Mouse (Mus musculus) lung, adult 10 weeks (tissue): Measurements from ENCODE around the gene Hist1h2ao. TPM values are rescaled to one million over a fixed set of nuclear protein-coding genes. Genes with fewer than 3 reads are reported as not detected.

ENCODE experiments used
- polyA plus RNA-seq: library from polyadenylated mRNA; stranded (reverse); fragments of 350-450 nt; fragmentation: Illumina TruSeq; extraction: RNeasy Lipid Tissue Mini Kit (QIAGEN cat#74804); gene quantifications from one replicate; pipeline ENCODE4 v1.2.3, GENCODE M21; 2014; ENCODE audit warnings: low read depth, low replicate concordance; ENCODE audit not compliant: insufficient read depth

Gene Hist1h2ao
- polyA plus RNA-seq, result not detected

GRCm38 (mm10) chr13:21810073-21810472 is at the start of gene Hist1h2ao, which contains the start of gene Hist1h2bq:
Hist1h2ao (plus strand) TSS chr13:21810465.
Hist1h2bq (minus strand) TSS chr13:21810197.

GRCm38 (mm10) chr13:21779767-21780731 is 30.2 kb upstream of the Hist1h2ao start, which contains the start of gene Hist1h1b:
Hist1h1b (minus strand) TSS chr13:21780625.

GRCm38 (mm10) chr13:21783255-21783617 is 27.0 kb upstream of the Hist1h2ao start, which contains the start of gene Hist1h3i:
Hist1h3i (minus strand) TSS chr13:21783370.

GRCm38 (mm10) chr13:21786899-21787629 is 23.2 kb upstream of the Hist1h2ao start, which contains the start of the genes Hist1h2an and Hist1h2bp:
Hist1h2an (minus strand) TSS chr13:21787218.
Hist1h2bp (plus strand) TSS chr13:21787461.

GRCm38 (mm10) chr13:21811539-21811938 is 1.3 kb downstream of the Hist1h2ao start, which contains the start of gene Hist1h4m:
Hist1h4m (plus strand) TSS chr13:21811746.

GRCm38 (mm10) chr13:21831418-21832394 is 21.4 kb downstream of the Hist1h2ao start, which contains the start of gene Hist1h4n:
Hist1h4n (minus strand) TSS chr13:21832196.

GRCm38 (mm10) chr13:21833461-21833860 is 23.2 kb downstream of the Hist1h2ao start, which contains the start of the genes Hist1h2ap and Hist1h2br:
Hist1h2ap (minus strand) TSS chr13:21833507.
Hist1h2br (plus strand) TSS chr13:21833743.

Other genes starting within 250 kb of the Hist1h2ao start
- gene Olfr1364, start 228.7 kb upstream of the Hist1h2ao start, polyA plus RNA-seq, result not detected
- not detected for gene Olfr1362, start 196.4 kb upstream of the Hist1h2ao start, polyA plus RNA-seq
- gene Olfr11, start 167.9 kb upstream of the Hist1h2ao start, polyA plus RNA-seq, result not detected
- not detected for gene Olfr1361, start 147.1 kb upstream of the Hist1h2ao start, polyA plus RNA-seq
- not detected for gene Olfr1360, start 133.1 kb upstream of the Hist1h2ao start, polyA plus RNA-seq
- not detected for gene Olfr1359, start 112.4 kb upstream of the Hist1h2ao start, polyA plus RNA-seq
- gene Hist1h2bl, start 94.3 kb upstream of the Hist1h2ao start, polyA plus RNA-seq, result not detected
- not detected for gene Hist1h2ai, start 94.0 kb upstream of the Hist1h2ao start, polyA plus RNA-seq
- gene Hist1h3h, start 92.8 kb upstream of the Hist1h2ao start, polyA plus RNA-seq, result not detected
- gene Hist1h2bm, start 88.4 kb upstream of the Hist1h2ao start, polyA plus RNA-seq, result not detected
- not detected for gene Hist1h4j, start 75.4 kb upstream of the Hist1h2ao start, polyA plus RNA-seq
- gene Hist1h4k, start 60.0 kb upstream of the Hist1h2ao start, polyA plus RNA-seq, result not detected
- not detected for gene Hist1h2ak, start 56.6 kb upstream of the Hist1h2ao start, polyA plus RNA-seq
- not detected for gene Hist1h2bn, start 56.3 kb upstream of the Hist1h2ao start, polyA plus RNA-seq
- not detected for gene Hist1h1b, start 29.8 kb upstream of the Hist1h2ao start, polyA plus RNA-seq
- gene Hist1h3i, start 27.1 kb upstream of the Hist1h2ao start, polyA plus RNA-seq, result not detected
- gene Hist1h2an, start 23.2 kb upstream of the Hist1h2ao start, polyA plus RNA-seq, result not detected
- not detected for gene Hist1h2bp, start 23.0 kb upstream of the Hist1h2ao start, polyA plus RNA-seq
- gene Hist1h2bq, start 268 bp upstream of the Hist1h2ao start, polyA plus RNA-seq, result 0.42 TPM
- 1.4 TPM for gene Hist1h4m, start 1.3 kb downstream of the Hist1h2ao start, polyA plus RNA-seq
- 1.0 TPM for gene Hist1h4n, start 21.7 kb downstream of the Hist1h2ao start, polyA plus RNA-seq
- gene Hist1h2ap, start 23.0 kb downstream of the Hist1h2ao start, polyA plus RNA-seq, result not detected
- not detected for gene Hist1h2br, start 23.3 kb downstream of the Hist1h2ao start, polyA plus RNA-seq
- 1.2 TPM for gene Zfp184, start 134.6 kb downstream of the Hist1h2ao start, polyA plus RNA-seq
- not detected for gene Pom121l2, start 170.7 kb downstream of the Hist1h2ao start, polyA plus RNA-seq
- not detected for gene Prss16, start 199.3 kb downstream of the Hist1h2ao start, polyA plus RNA-seq
- not detected for gene Hist1h2ah, start 225.1 kb downstream of the Hist1h2ao start, polyA plus RNA-seq
- not detected for gene Hist1h2bk, start 225.4 kb downstream of the Hist1h2ao start, polyA plus RNA-seq
- 3.2 TPM for gene Hist1h4i, start 230.9 kb downstream of the Hist1h2ao start, polyA plus RNA-seq
- not detected for gene Hist1h2ag, start 232.5 kb downstream of the Hist1h2ao start, polyA plus RNA-seq
- not detected for gene Hist1h2bj, start 232.7 kb downstream of the Hist1h2ao start, polyA plus RNA-seq